Mouse (Mus musculus) CH12.LX (cell line): ENCODE measurements around the gene Trim41. TPM values are rescaled to one million over a fixed set of nuclear protein-coding genes. Genes with fewer than 3 reads are reported as not detected.

Experiments
- DNase-seq: peaks from one replicate; pipeline ENCODE4 v3.0.0-alpha.2; 2013; ENCODE audit errors: extremely low read depth
- H3K27ac ChIP-seq: 2 replicates; pipeline ENCODE4 v1.5.1; 2012; ENCODE audit warnings: low read depth, mild to moderate bottlenecking, control low read depth, moderate library complexity; ENCODE audit not compliant: insufficient read depth
- H3K27me3 ChIP-seq: replicated peaks from 2 replicates; pipeline ENCODE3; 2012; ENCODE audit warnings: inconsistent platforms
- H3K36me3 ChIP-seq, 2 experiments: replicated peaks in 1 of 2; 2 replicates each; pipeline versions ENCODE3 to v1.6.1; 2012; ENCODE audit warnings: inconsistent platforms in 1 of 2, low read length in 1 of 2, mild to moderate bottlenecking in 1 of 2, mixed read lengths in 1 of 2, moderate library complexity in 1 of 2; ENCODE audit not compliant: control insufficient read depth in 1 of 2, insufficient read depth in 1 of 2
- H3K4me1 ChIP-seq, 2 experiments: 2 replicates each; pipeline ENCODE4 v1.6.1; 2012; ENCODE audit warnings: inconsistent platforms in 1 of 2, moderate library complexity in 1 of 2; ENCODE audit not compliant: insufficient read depth in 2 of 2, control insufficient read depth in 1 of 2
- H3K4me2 ChIP-seq: 2 replicates; pipeline ENCODE4 v1.6.1; 2012; ENCODE audit warnings: low read depth, mild to moderate bottlenecking, control low read depth; ENCODE audit not compliant: poor library complexity, insufficient read depth, severe bottlenecking
- H3K4me3 ChIP-seq, 3 experiments: fragments of 150-350 bp in 1 of 3; sonication (generic) in 1 of 3; replicated peaks in 1 of 3; 2 replicates each; pipeline versions ENCODE3 to v1.5.1; 2011 to 2012; ENCODE audit warnings: low read depth in 2 of 3, low read length in 2 of 3, mild to moderate bottlenecking in 2 of 3, moderate library complexity in 2 of 3, control low read depth in 1 of 3, improper control_type of control experiment in 1 of 3, inconsistent platforms in 1 of 3, mixed read lengths in 1 of 3; ENCODE audit not compliant: poor library complexity in 1 of 3
- H3K79me2 ChIP-seq: replicated peaks from 2 replicates; pipeline ENCODE4 v1.6.1; 2012; ENCODE audit warnings: mild to moderate bottlenecking, moderate library complexity; ENCODE audit not compliant: control insufficient read depth, poor library complexity, insufficient read depth, severe bottlenecking; ENCODE audit errors: extremely low read depth
- H3K9ac ChIP-seq: 2 replicates; pipeline ENCODE4 v1.6.1; 2012; ENCODE audit warnings: low read depth, mild to moderate bottlenecking, control low read depth, moderate library complexity; ENCODE audit not compliant: insufficient read depth
- H3K9me3 ChIP-seq: replicated peaks from 2 replicates; pipeline ENCODE3; 2012; ENCODE audit warnings: low read length, inconsistent platforms, mixed read lengths
- BHLHE40 ChIP-seq: IDR thresholded peaks from 2 replicates; pipeline ENCODE4 v1.6.1; 2011; ENCODE audit warnings: mild to moderate bottlenecking, low read depth, low read length, improper control_type of control experiment
- CTCF ChIP-seq, 2 experiments: IDR thresholded peaks in 1 of 2; conservative IDR thresholded peaks in 1 of 2; 2 replicates each; pipeline ENCODE4 v1.5.1; 2011 to 2012; ENCODE audit warnings: low read depth in 2 of 2, low read length in 2 of 2, improper control_type of control experiment in 1 of 2, inconsistent platforms in 1 of 2, mild to moderate bottlenecking in 1 of 2, moderate library complexity in 1 of 2
- E2F4 ChIP-seq: IDR thresholded peaks from 2 replicates; pipeline ENCODE4 v1.6.1; 2011; ENCODE audit warnings: low read depth, low read length, improper control_type of control experiment; ENCODE audit not compliant: insufficient replicate concordance
- ELF1 ChIP-seq: IDR thresholded peaks from 2 replicates; pipeline ENCODE4 v1.6.1; 2014; ENCODE audit warnings: low read depth, mild to moderate bottlenecking, inconsistent platforms, low read length, improper control_type of control experiment
- EP300 ChIP-seq: IDR thresholded peaks from 2 replicates; pipeline ENCODE4 v1.6.1; 2011; ENCODE audit warnings: low read length, improper control_type of control experiment
- ETS1 ChIP-seq: conservative IDR thresholded peaks from 2 replicates; pipeline ENCODE4 v1.6.1; 2012; ENCODE audit warnings: low read depth, mild to moderate bottlenecking, inconsistent platforms, low read length, improper control_type of control experiment, moderate library complexity
- HCFC1 ChIP-seq: IDR thresholded peaks from 2 replicates; pipeline ENCODE4 v1.6.1; 2012; ENCODE audit warnings: low read depth, mild to moderate bottlenecking, inconsistent platforms, low read length, improper control_type of control experiment
- IRF4 ChIP-seq: IDR thresholded peaks from 2 replicates; pipeline ENCODE4 v1.6.1; 2014; ENCODE audit warnings: low read depth, mild to moderate bottlenecking, inconsistent platforms, low read length, improper control_type of control experiment
- JUN ChIP-seq: IDR thresholded peaks from 2 replicates; pipeline ENCODE4 v1.6.1; 2011; ENCODE audit warnings: low read depth, mild to moderate bottlenecking, low read length, improper control_type of control experiment, moderate library complexity; ENCODE audit not compliant: insufficient read depth
- JUND ChIP-seq: conservative IDR thresholded peaks from 2 replicates; pipeline ENCODE4 v1.6.1; 2011; ENCODE audit warnings: low read depth, low read length, improper control_type of control experiment
- KAT2A ChIP-seq: IDR thresholded peaks from 2 replicates; pipeline ENCODE4 v1.6.1; 2012; ENCODE audit warnings: low read length, improper control_type of control experiment, inconsistent platforms; ENCODE audit not compliant: insufficient replicate concordance
- MAFK ChIP-seq: IDR thresholded peaks from 2 replicates; pipeline ENCODE4 v1.6.1; 2011; ENCODE audit warnings: low read length, improper control_type of control experiment; ENCODE audit not compliant: insufficient replicate concordance
- MAZ ChIP-seq: IDR thresholded peaks from 2 replicates; pipeline ENCODE4 v1.6.1; 2012; ENCODE audit warnings: low read depth, mild to moderate bottlenecking, inconsistent platforms, low read length, improper control_type of control experiment, moderate library complexity
- MEF2A ChIP-seq: IDR thresholded peaks from 2 replicates; pipeline ENCODE4 v1.6.1; 2014; ENCODE audit warnings: low read depth, mild to moderate bottlenecking, inconsistent platforms, low read length, improper control_type of control experiment, borderline replicate concordance
- MXI1 ChIP-seq: IDR thresholded peaks from 2 replicates; pipeline ENCODE4 v1.6.1; 2011; ENCODE audit warnings: mild to moderate bottlenecking, low read depth, low read length, improper control_type of control experiment
- MYC ChIP-seq: IDR thresholded peaks from 2 replicates; pipeline ENCODE4 v1.6.1; 2011; ENCODE audit warnings: low read depth, mild to moderate bottlenecking, improper control_type of control experiment, low read length
- NRF1 ChIP-seq: IDR thresholded peaks from 2 replicates; pipeline ENCODE4 v1.6.1; 2014; ENCODE audit warnings: low read depth, mild to moderate bottlenecking, inconsistent platforms, low read length, improper control_type of control experiment, moderate library complexity
- PAX5 ChIP-seq: IDR thresholded peaks from 2 replicates; pipeline ENCODE4 v1.6.1; 2012; ENCODE audit warnings: low read length, inconsistent platforms, mixed read lengths
- POLR2AphosphoS2 ChIP-seq: IDR thresholded peaks from 2 replicates; pipeline ENCODE4 v1.6.1; 2011; ENCODE audit warnings: low read depth, low read length, improper control_type of control experiment
- RAD21 ChIP-seq: IDR thresholded peaks from 2 replicates; pipeline ENCODE4 v1.6.1; 2011; ENCODE audit warnings: low read depth, mild to moderate bottlenecking, low read length, improper control_type of control experiment, moderate library complexity
- SIN3A ChIP-seq: IDR thresholded peaks from 2 replicates; pipeline ENCODE4 v1.6.1; 2012; ENCODE audit warnings: low read length, improper control_type of control experiment, inconsistent platforms
- SMC3 ChIP-seq: IDR thresholded peaks from 2 replicates; pipeline ENCODE4 v1.6.1; 2011; ENCODE audit warnings: low read depth, low read length, improper control_type of control experiment
- TBP ChIP-seq: conservative IDR thresholded peaks from 2 replicates; pipeline ENCODE4 v1.6.1; 2011; ENCODE audit warnings: low read depth, low read length, improper control_type of control experiment
- TCF12 ChIP-seq: IDR thresholded peaks from 2 replicates; pipeline ENCODE4 v1.6.1; 2014; ENCODE audit warnings: low read depth, mild to moderate bottlenecking, inconsistent platforms, low read length, improper control_type of control experiment
- USF1 ChIP-seq: IDR thresholded peaks from 2 replicates; pipeline ENCODE4 v1.6.1; 2014; ENCODE audit warnings: low read depth, mild to moderate bottlenecking, inconsistent platforms, low read length, improper control_type of control experiment
- ZC3H11A ChIP-seq: IDR thresholded peaks from 2 replicates; pipeline ENCODE4 v1.6.1; 2012; ENCODE audit warnings: low read depth, mild to moderate bottlenecking, inconsistent platforms, low read length, improper control_type of control experiment
- ZMIZ1 ChIP-seq: IDR thresholded peaks from 2 replicates; pipeline ENCODE4 v1.6.1; 2012; ENCODE audit warnings: low read depth, mild to moderate bottlenecking, inconsistent platforms, low read length, improper control_type of control experiment
- ZNF384 ChIP-seq: IDR thresholded peaks from 2 replicates; pipeline ENCODE4 v1.6.1; 2012; ENCODE audit warnings: low read depth, low read length, improper control_type of control experiment, inconsistent platforms
- dilution Hi-C: fragments of 300-500 bp; cut with MboI; formaldehyde crosslinking; loops from 2 replicates; pipeline ENCODE4 v1.14.3; 2020; ENCODE audit warnings: low sequenced_read_pairs; ENCODE audit not compliant: extremely low pct_unique_long_range_greater_than_20kb, extremely low pct_ligation_motif_present
- in situ Hi-C: fragments of 300-500 bp; cut with MboI; formaldehyde crosslinking; loops from 3 replicates; pipeline ENCODE4 v1.14.3; 2019; ENCODE audit warnings: low sequenced_read_pairs, low pct_ligation_motif_present, low pct_unique_long_range_greater_than_20kb, mixed read lengths
- polyA plus RNA-seq: library from polyadenylated mRNA; unstranded; fragments of >175 nt; gene quantifications from 2 replicates; pipeline ENCODE4 v1.2.1, GENCODE M21; 2012; ENCODE audit warnings: low read depth; ENCODE audit not compliant: insufficient read length
- total RNA-seq, 2 experiments: library from RNA; depleted of rRNA; stranded (reverse); fragments of 300-350 nt in 1 of 2; fragments of >200 nt in 1 of 2; gene quantifications; 2 replicates each; pipeline ENCODE4 v1.2.3; 2012 to 2014

Trim41 gene
- total and polyA plus RNA-seq, 3 experiments = 18.8 to 51.6 (median 36.0) TPM

DNA sequence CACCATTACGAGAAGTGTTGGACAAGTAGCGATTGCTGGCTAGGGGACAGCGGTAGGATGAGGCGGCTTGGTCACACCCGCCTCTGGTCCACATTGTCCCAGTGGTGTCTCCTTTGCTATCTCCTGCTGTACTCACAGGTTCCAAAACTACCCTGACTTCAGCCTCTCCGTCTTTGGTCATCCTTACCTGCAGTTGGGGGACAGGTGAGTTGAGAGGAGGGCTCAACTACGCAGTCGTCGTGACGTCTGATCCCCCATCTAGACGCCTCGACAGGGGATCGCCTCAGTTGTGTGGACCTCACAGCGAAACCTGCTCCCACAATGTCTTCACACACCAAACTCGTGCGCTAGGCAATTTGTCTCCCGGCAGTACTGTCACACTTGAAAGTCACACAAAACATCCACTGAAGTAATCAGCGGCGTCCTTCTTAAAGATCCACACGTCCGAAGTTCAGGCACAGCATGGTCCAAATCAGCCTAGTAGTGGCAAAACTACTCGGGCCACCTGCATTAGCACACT lies 7.2 kb upstream of the Trim41 start:
- in situ Hi-C loops (no loop called here), dilution Hi-C loops (no loop called here)
- Histone ChIP-seq H3K36me3 (no peaks in the 10 kb centered on the region), H3K9me3 (peaks cover 12% of the 10 kb centered on the region), H3K4me1 (peaks cover 15 to 45% of the 10 kb centered on the region in 2 experiments), H3K79me2 (no peaks in the 10 kb centered on the region), H3K4me2 (no peak overlapping the region), H3K4me3 (no peak overlapping the region), H3K27ac (no peak overlapping the region), H3K27me3 (peaks cover 9% of the 10 kb centered on the region), H3K9ac (no peak overlapping the region)
- TF ChIP-seq TCF12 (peak; percentile 9; the same call in 1 of the 2 replicates), SMC3 (no peak)
- DNase-seq = no peak

DNA sequence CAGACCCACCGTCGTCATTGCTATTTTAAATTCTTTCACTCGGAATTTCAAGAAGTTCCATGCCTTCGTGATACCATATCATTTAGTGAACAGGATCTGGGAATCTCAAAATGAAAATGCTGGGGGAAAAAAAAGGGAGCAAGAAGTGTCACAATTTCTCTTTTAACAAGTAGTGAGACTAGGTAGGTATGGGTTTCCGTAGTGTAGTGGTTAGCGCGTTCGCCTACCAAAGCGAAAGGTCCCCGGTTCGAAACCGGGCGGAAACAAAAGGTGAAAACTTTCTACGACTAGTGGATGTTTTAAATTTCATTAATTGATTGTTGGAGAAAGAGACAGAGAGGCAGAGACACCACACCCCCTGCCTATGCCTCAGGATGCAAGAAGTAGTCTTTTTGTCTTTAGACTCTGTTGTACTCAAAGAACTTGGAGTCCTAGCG lies 6.4 kb upstream of the Trim41 start:
- H3K27ac ChIP-seq = no peak overlapping the region
- H3K36me3 ChIP-seq = no peaks in the 10 kb centered on the region
- peak; percentile 96 for DNase-seq
- in situ Hi-C loops (no loop called here), dilution Hi-C loops (no loop called here)
- H3K27me3 ChIP-seq = peaks cover 9% of the 10 kb centered on the region
- no peak for TF ChIP-seq ETS1
- TF ChIP-seq POLR2AphosphoS2 = no peak
- peak; percentile 100 for TF ChIP-seq TBP
- no peak for TF ChIP-seq JUN
- peak; percentile 45; the same call in 1 of the 2 replicates for TF ChIP-seq HCFC1
- TF ChIP-seq MAFK = peak; percentile 97
- no peak for TF ChIP-seq ZC3H11A
- 0 out of 2 replicates have a peak, but pooled peaks have one; percentile 45 for TF ChIP-seq JUND
- peak; percentile 97 for TF ChIP-seq ELF1
- no peak for TF ChIP-seq USF1
- TF ChIP-seq ZNF384 = peak; percentile 93
- TF ChIP-seq EP300 = no peak
- TF ChIP-seq PAX5 = no peak
- TF ChIP-seq IRF4 = peak; percentile 65; the same call in 1 of the 2 replicates
- TF ChIP-seq SIN3A = peak; percentile 50; the same call in 1 of the 2 replicates
- TF ChIP-seq ZMIZ1 = no peak
- no peak for TF ChIP-seq RAD21
- TF ChIP-seq MAZ = no peak
- TF ChIP-seq BHLHE40 = peak; percentile 55; the same call in 1 of the 2 replicates
- peak; percentile 89; the same call in 1 of the 2 replicates for TF ChIP-seq KAT2A
- 0 out of 2 replicates have a peak, but pooled peaks have one; percentile 9 for TF ChIP-seq E2F4
- no peak for TF ChIP-seq MYC
- peak; percentile 70 for TF ChIP-seq NRF1
- peak; percentile 61; the same call in 1 of the 2 replicates for TF ChIP-seq MEF2A
- peak; percentile 75 for TF ChIP-seq MXI1
- TF ChIP-seq CTCF (conservative IDR thresholded peaks at IDR 0.05 in 1 of 2, IDR thresholded peaks at IDR 0.05 in 1 of 2; ENCODE audit: low read depth in 2 of 2, low read length in 2 of 2) = no peak
- peaks cover 9% of the 10 kb centered on the region for H3K9me3 ChIP-seq
- peaks cover 15 to 53% of the 10 kb centered on the region in 2 experiments for H3K4me1 ChIP-seq
- H3K9ac ChIP-seq = peak overlapping the region; percentile 63
- peak overlapping the region; percentile 48 to 64 (median 60) for H3K4me3 ChIP-seq
- H3K4me2 ChIP-seq = peak overlapping the region; percentile 90
- H3K79me2 ChIP-seq = no peaks in the 10 kb centered on the region
